Mouse (Mus musculus) B cell, adult 2 months (primary cell): ENCODE results near the gene Heatr5a.

Experiments
- DNase-seq, 2 experiments: peaks; one replicate each; pipeline ENCODE4 v3.0.0; 2022

Gene Heatr5a

DNA sequence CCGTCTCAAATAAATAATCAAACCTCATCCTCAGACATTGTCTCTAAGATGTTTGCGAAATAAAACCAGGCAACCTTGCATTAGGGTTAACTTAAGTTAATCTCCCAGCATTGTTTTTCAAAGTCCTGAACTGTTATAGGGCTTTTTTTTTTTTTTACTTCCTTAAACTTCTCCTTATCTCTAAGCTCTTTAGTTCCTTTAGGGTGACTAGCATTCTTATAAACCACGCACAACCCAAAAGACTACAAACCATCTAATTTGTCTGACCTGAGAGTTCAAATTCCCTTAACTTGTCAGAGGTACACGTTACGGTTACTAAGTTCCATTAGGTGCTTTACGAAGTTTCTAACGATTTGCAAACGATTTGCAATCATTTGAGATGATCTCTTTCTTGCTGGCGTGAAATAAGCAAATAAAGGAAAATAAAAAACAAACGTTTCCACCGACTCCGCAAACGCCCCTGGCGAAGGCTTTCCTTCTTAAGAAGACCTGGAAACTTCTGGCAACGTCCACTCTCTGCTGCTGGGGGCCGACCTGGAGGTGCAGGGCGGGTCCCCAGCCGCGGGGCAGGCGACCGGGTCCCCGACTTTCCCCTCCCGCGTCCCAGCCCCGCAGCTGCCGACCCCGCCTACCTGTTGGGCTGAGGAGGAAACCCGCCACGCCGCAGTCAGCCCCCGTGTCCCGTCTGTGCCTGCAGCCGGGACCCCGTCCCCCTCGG lies 610 bp downstream of the Heatr5a start:
- peak in 1 of 2 experiments; percentile 45 for DNase-seq

DNA sequence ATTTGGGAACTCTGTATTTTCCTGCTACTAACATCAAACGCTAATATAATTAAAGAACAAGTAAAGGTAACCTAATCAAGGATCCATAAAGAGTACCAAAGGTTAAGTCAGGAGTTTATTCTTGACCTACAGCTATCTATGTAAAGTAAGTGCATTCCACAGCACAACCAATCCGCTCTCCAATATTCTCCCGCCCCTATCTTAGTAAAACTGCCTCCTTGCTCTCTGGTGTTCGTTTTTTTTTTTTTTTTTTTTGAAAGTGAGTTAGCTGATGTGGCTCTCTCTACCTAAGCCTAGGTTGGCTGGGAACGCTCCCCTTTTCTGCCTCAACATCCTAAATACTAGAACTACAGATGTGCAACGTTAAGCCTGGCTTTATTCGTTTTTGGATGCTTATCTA lies 1.2 kb downstream of the Heatr5a start:
- DNase-seq, result no peak

GRCm38 (mm10) chr12:51969092-51969491 lies 2.0 kb downstream of the Heatr5a start:
- DNase-seq, result no peak

DNA sequence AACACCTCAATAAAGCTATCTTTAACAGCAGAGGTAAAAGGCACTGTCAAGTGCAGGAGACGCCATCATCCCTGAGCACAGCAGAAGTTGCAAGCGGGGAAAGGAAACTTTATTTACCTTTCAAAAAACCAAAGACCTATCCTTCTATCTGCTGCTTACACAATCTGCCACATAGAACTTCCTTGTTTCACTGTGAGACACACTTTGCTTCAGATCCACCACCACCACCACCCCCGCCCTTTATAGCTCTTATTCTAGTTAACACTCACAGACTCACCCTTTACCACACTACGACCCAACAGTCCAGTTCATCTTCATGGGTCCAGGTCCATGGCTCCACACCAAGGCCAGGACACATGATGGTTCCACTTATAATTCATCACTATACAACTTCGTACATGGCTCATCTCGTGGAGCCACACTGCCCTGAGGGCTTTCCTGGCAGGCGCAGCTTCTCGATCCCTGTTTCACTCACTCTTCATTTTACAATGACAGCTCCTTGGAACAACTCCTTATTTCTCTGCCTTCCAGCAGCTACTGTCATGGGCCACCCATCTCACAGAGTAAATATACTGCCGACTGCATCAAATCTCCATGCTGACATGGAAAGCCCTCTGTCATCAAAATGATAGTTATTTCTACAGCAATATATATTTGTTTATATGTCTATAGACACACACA lies 3.1 kb downstream of the Heatr5a start:
- no peak for DNase-seq

GRCm38 (mm10) chr12:51957626-51958025 lies 13.5 kb downstream of the Heatr5a start:
- DNase-seq, result no peak

DNA sequence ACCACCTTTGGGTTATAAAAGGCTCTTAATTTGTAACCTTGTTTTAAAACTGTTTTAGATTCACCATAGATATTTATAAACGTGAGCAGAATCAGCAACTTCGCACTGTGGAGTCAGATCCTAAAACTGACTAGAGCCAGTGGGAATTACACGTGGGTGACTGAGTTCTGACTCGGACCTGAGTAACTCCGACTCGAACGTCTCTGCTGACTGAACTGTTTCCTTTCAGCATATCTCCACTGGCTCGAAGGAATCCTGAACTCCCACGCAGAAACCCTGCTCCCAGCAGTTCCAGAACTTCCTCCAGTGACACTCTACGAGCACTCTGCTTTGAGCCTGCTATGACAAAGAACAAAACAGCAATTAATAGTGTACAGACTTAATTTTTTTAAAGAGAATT lies 18.8 kb downstream of the Heatr5a start:
- DNase-seq, result no peak

DNA sequence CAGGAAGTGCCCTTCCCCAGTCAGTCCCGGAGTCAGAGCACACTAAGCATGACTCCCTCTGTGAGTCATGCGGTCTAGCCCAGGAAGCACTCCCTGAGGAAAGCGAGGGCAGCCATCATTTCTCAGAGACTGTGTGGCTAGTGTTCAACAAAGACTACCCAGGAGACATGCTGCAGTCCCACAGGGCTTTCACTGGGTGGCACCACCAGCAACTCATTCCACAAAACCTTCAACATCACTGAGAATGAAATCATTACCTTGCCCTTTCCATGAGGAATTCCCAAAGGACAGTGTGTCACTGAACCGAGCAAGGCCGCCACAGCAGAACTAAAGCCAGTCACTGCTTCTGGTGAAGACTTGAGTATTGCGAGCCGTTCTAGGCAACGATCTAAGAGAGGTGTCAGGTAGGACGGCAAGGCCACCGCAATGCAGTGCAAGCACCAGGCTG lies 23.6 kb downstream of the Heatr5a start:
- DNase-seq, result no peak

DNA sequence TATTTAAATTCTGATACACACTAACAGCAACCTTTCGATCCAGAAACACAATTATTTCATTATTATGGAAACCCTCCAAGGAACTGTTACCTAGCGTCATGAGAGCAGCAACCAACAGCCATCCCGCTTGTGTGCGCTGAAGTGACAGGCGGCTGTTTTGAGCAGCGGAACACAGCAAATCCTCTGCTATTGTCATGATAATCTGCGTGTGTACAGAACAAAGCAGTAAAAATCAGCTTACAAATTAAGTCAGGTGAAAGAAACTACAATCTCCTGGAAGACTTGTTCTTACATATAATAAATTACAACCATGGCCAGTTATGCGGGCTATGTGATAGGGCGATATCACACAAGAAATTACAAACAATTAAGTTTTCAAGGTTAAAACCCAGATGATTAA lies 25.8 kb downstream of the Heatr5a start:
- DNase-seq, result no peak

- DNase-seq, result no peak
Observed at GRCm38 (mm10) chr12:51939848-51940247, 31.3 kb downstream of the Heatr5a start.

GRCm38 (mm10) chr12:51937938-51938337 lies 33.2 kb downstream of the Heatr5a start:
- DNase-seq, result no peak

- no peak for DNase-seq
Observed at GRCm38 (mm10) chr12:51929630-51930029, 41.5 kb downstream of the Heatr5a start.

GRCm38 (mm10) chr12:51917191-51917590 lies 53.9 kb downstream of the Heatr5a start:
- no peak for DNase-seq

DNA sequence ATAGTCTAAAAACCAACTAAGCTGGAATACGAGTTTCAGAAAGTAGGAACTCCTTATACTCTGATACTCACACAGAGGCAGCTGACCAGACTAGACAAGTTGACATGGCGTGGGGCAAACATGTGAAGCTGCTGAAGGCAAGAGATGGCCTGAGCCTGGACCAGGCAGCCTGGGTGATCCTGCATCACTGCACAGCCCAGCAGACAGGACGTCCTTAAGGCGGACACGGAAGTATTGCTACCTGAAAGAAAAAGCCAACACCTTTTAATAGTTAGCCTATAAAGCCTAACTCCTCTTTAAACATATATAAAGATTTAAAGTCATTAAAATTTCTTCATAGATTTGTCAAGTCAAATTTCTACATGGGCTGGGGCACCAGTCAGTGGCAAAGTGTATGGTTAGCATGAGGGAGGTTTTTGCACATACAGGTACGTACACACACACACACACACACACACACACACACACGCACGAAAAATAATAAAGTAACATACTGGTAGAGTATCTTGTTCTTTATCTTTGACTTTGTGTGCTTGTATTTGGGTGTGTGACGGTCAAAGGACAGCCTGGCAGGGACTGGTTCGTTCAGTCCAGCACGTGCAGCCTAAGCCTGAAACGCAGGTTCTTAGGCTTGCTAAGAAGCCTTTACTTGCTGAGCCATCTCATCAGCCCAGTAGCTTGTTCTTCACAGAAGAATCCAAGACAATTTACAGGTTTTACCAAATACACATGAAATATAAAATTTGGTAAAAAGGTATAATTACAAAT lies 56.0 kb downstream of the Heatr5a start:
- DNase-seq, result no peak

DNA sequence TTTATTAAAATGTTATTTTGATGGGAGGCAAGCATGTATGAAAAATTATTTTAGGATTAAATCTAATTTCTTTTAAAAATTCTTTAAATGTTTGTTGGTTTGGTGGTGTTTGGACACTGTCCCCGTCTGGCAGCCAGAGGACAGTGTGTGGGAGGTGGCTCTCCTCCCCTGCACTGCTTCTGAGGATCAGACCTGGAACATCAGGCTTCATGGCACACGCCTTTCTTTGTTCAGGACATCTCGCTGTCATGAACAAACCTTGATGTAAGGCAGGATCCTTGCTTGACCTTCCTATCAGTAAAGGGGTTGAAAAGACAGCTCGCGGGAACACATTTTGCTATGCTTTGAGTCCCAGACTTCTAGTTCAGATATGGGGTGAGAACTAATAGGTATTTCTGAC lies 61.9 kb downstream of the Heatr5a start:
- no peak for DNase-seq

GRCm38 (mm10) chr12:51907543-51907942 lies 63.6 kb downstream of the Heatr5a start:
- DNase-seq, result no peak

GRCm38 (mm10) chr12:51900551-51900950 lies 70.6 kb downstream of the Heatr5a start:
- DNase-seq, result no peak

DNA sequence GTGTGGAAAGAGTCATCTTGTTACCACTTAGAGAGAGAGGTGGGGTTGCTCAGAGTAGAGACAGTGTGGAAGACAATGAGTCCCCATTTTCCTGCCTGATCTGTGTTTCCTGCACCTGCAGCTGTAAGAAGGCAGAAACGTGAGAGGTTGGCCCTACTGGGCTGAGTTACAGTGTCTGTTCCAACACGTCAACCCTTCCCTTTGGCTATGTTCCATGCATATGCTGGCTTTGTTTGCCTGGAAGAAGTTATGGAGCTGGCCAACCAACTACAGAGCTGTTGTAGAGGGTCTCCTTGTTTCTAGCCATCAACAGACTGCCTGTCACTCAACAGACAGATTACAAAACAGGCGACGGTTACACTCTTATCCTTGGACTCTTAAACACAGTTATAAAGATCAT lies 74.2 kb downstream of the Heatr5a start:
- no peak for DNase-seq

- DNase-seq, result no peak
Observed at GRCm38 (mm10) chr12:51888609-51889008, 82.5 kb downstream of the Heatr5a start.

GRCm38 (mm10) chr12:51887301-51888290 lies 83.5 kb downstream of the Heatr5a start:
- DNase-seq, result peak; percentile 61 to 63

DNA sequence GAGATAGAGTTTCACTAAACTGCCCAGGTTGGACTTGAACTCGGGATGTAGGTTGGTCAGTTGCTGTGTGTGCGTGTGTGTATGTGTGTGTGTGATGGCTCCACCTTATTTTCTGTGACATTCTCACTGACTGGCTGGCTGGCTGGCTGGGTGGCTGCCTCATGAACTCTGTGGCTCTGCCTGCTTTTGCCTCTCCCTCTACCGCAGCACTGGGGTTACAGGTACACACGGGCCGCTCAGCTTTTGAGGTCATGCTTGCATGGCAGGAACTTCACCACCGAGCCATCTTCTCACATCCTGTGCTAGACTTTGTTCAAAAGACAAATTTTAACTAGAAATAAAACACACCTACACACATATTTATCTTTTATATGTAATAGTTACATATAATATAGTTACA lies 84.8 kb downstream of the Heatr5a start:
- DNase-seq, result peak; percentile 26 to 30

DNA sequence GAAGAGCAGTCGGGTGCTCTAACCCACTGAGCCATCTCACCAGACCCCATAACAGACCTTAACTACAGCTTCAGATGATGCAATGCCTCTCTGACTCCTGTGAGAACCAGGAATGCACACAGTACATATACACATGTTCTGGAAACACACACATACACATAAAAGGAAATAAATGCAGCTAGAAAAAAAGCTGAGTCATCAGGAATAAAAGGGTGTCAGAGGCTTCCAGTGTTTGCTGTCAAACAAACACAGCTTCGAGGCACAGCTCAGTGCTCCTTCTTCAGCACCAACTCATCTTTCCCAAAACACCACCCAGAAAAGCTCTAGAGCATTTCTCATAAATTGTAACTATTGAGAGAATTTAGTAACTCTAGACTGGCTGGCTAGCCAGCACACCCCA lies 86.3 kb downstream of the Heatr5a start:
- DNase-seq, result no peak

GRCm38 (mm10) chr12:51883297-51883805 lies 87.8 kb downstream of the Heatr5a start:
- no peak for DNase-seq
